Mouse (Mus musculus) myocyte (in vitro differentiated cells): ENCODE data around the gene Npas2. TPM values are rescaled to one million over a fixed set of nuclear protein-coding genes. Genes with fewer than 3 reads are reported as not detected.
A peak's percentile ranks its signal among the peaks of the same experiment; 100 is the strongest.

Experiments used
- H3K27me3 ChIP-seq: one replicate; pipeline ENCODE4 v1.6.1; 2011; ENCODE audit not compliant: control insufficient read depth, insufficient read depth, insufficient read length
- H3K36me3 ChIP-seq: one replicate; pipeline ENCODE4 v1.6.1; 2011; ENCODE audit not compliant: control insufficient read depth, insufficient read depth
- H3K4me2 ChIP-seq: one replicate; pipeline ENCODE4 v1.6.1; 2011; ENCODE audit warnings: low read depth, control low read depth
- H3K4me3 ChIP-seq: one replicate; pipeline ENCODE4 v1.5.1; 2011; ENCODE audit warnings: mild to moderate bottlenecking, control low read depth, moderate library complexity
- H3K79me2 ChIP-seq: one replicate; pipeline ENCODE4 v1.6.1; 2011; ENCODE audit not compliant: control insufficient read depth, insufficient read depth
- H3ac ChIP-seq: one replicate; pipeline ENCODE4 v1.6.1; 2011; ENCODE audit not compliant: control insufficient read depth, insufficient read length
- CEBPB ChIP-seq: IDR thresholded peaks from 2 replicates; pipeline ENCODE4 v1.6.1; 2011; ENCODE audit warnings: mild to moderate bottlenecking, moderate library complexity; ENCODE audit not compliant: poor library complexity, insufficient read depth, severe bottlenecking
- E2F4 ChIP-seq: IDR thresholded peaks from one replicate; pipeline ENCODE4 v1.6.1; 2011; ENCODE audit warnings: mild to moderate bottlenecking, control low read depth, moderate library complexity; ENCODE audit not compliant: insufficient read depth
- MAX ChIP-seq: IDR thresholded peaks from one replicate; pipeline ENCODE4 v1.6.1; 2011; ENCODE audit warnings: low read depth, mild to moderate bottlenecking, control low read depth
- MYOD1 ChIP-seq, 3 experiments: IDR thresholded peaks; one replicate each; pipeline ENCODE4 v1.6.1; 2011; ENCODE audit warnings: control low read depth in 2 of 3, low read depth in 2 of 3, mild to moderate bottlenecking in 2 of 3, moderate library complexity in 1 of 3; ENCODE audit not compliant: insufficient read length in 2 of 3, control insufficient read depth in 1 of 3
- MYOG ChIP-seq, 3 experiments: IDR thresholded peaks; one replicate each; pipeline ENCODE4 v1.6.1; 2011; ENCODE audit warnings: control low read depth in 2 of 3, low read depth in 2 of 3, mild to moderate bottlenecking in 2 of 3; ENCODE audit not compliant: insufficient read length in 2 of 3, control insufficient read depth in 1 of 3, insufficient read depth in 1 of 3
- POLR2A ChIP-seq: IDR thresholded peaks from one replicate; pipeline ENCODE4 v1.6.1; 2011; ENCODE audit warnings: low read depth, mild to moderate bottlenecking, control low read depth, moderate library complexity; ENCODE audit not compliant: insufficient read length
- POLR2AphosphoS2 ChIP-seq: IDR thresholded peaks from one replicate; pipeline ENCODE4 v1.6.1; 2011; ENCODE audit warnings: low read depth, control low read depth; ENCODE audit not compliant: insufficient read length
- REST ChIP-seq: IDR thresholded peaks from one replicate; pipeline ENCODE4 v1.6.1; 2011; ENCODE audit warnings: mild to moderate bottlenecking, control low read depth, moderate library complexity; ENCODE audit not compliant: insufficient read depth, insufficient read length
- SRF ChIP-seq: IDR thresholded peaks from one replicate; pipeline ENCODE4 v1.6.1; 2011; ENCODE audit warnings: low read depth; ENCODE audit not compliant: control insufficient read depth, insufficient read length
- TCF12 ChIP-seq: IDR thresholded peaks from one replicate; pipeline ENCODE4 v1.6.1; 2011; ENCODE audit warnings: mild to moderate bottlenecking, control low read depth; ENCODE audit not compliant: poor library complexity, insufficient read depth, severe bottlenecking
- TCF3 ChIP-seq: IDR thresholded peaks from one replicate; pipeline ENCODE4 v1.6.1; 2011; ENCODE audit warnings: low read depth, control low read depth; ENCODE audit not compliant: insufficient read length
- USF1 ChIP-seq: IDR thresholded peaks from one replicate; pipeline ENCODE4 v1.6.1; 2011; ENCODE audit warnings: low read depth, mild to moderate bottlenecking, control low read depth, moderate library complexity
- polyA plus RNA-seq: library from polyadenylated mRNA; unstranded; fragments of >200 nt; fragmentation: generic; extraction: Trizol; gene quantifications from one replicate; pipeline ENCODE4 v1.2.1, GENCODE M21; 2012; ENCODE audit warnings: missing spikeins

Npas2 gene
- polyA plus RNA-seq, 1 experiment = 0.01 TPM

- Histone ChIP-seq H3K36me3 (no peaks in the 10 kb centered on the region), H3K27me3 (no peaks in the 10 kb centered on the region), H3K4me3 (no peak overlapping the region), H3K79me2 (no peaks in the 10 kb centered on the region), H3ac (no peak overlapping the region), H3K4me2 (no peak overlapping the region)
- TF ChIP-seq TCF3 (no peak), REST (no peak), MYOG (IDR thresholded peaks at IDR 0.05; ENCODE audit: control insufficient read depth in 1 of 3, insufficient read depth in 1 of 3, insufficient read length in 2 of 3, low read depth in 2 of 3) (no peak), SRF (no peak), POLR2AphosphoS2 (no peak), MYOD1 (IDR thresholded peaks at IDR 0.05; ENCODE audit: control insufficient read depth in 1 of 3, insufficient read length in 2 of 3, low read depth in 2 of 3) (no peak)
These were observed 86.9 kb downstream of the Npas2 start for GRCm38 (mm10) chr1:39280391-39280790.

GRCm38 (mm10) chr1:39280989-39281875 is 87.7 kb downstream of the Npas2 start:
- Histone ChIP-seq H3K36me3 (no peaks in the 10 kb centered on the region), H3K4me3 (no peak overlapping the region), H3K27me3 (no peaks in the 10 kb centered on the region), H3K4me2 (peak overlapping the region; percentile 97), H3K79me2 (no peaks in the 10 kb centered on the region), H3ac (no peak overlapping the region)
- TF ChIP-seq POLR2AphosphoS2 (no peak), CEBPB (no peak), POLR2A (no peak), MYOG (IDR thresholded peaks at IDR 0.05; ENCODE audit: control insufficient read depth in 1 of 3, insufficient read depth in 1 of 3, insufficient read length in 2 of 3, low read depth in 2 of 3) (no peak), USF1 (no peak), TCF3 (no peak), TCF12 (no peak), MAX (no peak), E2F4 (no peak), SRF (no peak), MYOD1 (IDR thresholded peaks at IDR 0.05; ENCODE audit: control insufficient read depth in 1 of 3, insufficient read length in 2 of 3, low read depth in 2 of 3) (no peak), REST (no peak)

DNA sequence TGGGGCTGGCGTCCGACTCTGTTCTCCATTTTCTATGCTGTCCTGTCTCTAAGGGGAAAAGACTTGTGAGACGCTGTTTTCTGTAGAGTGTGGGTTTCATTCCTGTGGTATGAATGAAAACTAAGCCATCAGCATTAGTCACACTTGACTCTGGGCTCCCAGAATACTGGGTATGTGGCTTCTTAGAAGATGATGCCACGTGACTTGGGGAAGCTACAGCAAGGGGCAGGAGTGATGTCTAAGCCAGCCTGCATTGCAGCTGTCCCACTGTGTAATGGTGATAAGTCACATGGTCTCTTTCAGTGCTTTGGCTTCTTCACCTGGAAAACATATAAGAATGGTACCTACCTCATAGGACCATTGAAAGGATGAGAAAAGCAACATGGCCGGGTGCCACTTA is 88.4 kb downstream of the Npas2 start:
- Histone ChIP-seq H3K27me3 (no peaks in the 10 kb centered on the region), H3K4me2 (peak overlapping the region; percentile 97), H3K4me3 (no peak overlapping the region), H3K79me2 (no peaks in the 10 kb centered on the region), H3K36me3 (no peaks in the 10 kb centered on the region), H3ac (no peak overlapping the region)
- TF ChIP-seq MYOG (IDR thresholded peaks at IDR 0.05; ENCODE audit: control insufficient read depth in 1 of 3, insufficient read depth in 1 of 3, insufficient read length in 2 of 3, low read depth in 2 of 3) (peak; percentile 54 to 86 (median 66)), POLR2A (no peak), MAX (no peak), TCF12 (peak; percentile 39), MYOD1 (IDR thresholded peaks at IDR 0.05; ENCODE audit: control insufficient read depth in 1 of 3, insufficient read length in 2 of 3, low read depth in 2 of 3) (peak; percentile 85 to 98 (median 98)), TCF3 (peak; percentile 77), USF1 (peak; percentile 99)

- no peaks in the 10 kb centered on the region for H3K27me3 ChIP-seq
- H3ac ChIP-seq = no peak overlapping the region
- TF ChIP-seq SRF = no peak
- no peak for TF ChIP-seq MAX
- TF ChIP-seq CEBPB = 0 out of 2 replicates have a peak, but pooled peaks have one; percentile 25
- TF ChIP-seq MYOG (IDR thresholded peaks at IDR 0.05; ENCODE audit: control insufficient read depth in 1 of 3, insufficient read depth in 1 of 3, insufficient read length in 2 of 3, low read depth in 2 of 3) = peak in 2 of 3 experiments; percentile 28 to 84
- TF ChIP-seq E2F4 = no peak
- no peak for TF ChIP-seq POLR2A
- peak; percentile 68 for TF ChIP-seq USF1
- peak; percentile 53 for TF ChIP-seq TCF12
- peak; percentile 47 for TF ChIP-seq TCF3
- TF ChIP-seq MYOD1 (IDR thresholded peaks at IDR 0.05; ENCODE audit: control insufficient read depth in 1 of 3, insufficient read length in 2 of 3, low read depth in 2 of 3) = peak; percentile 20 to 85 (median 78)
- no peak for TF ChIP-seq POLR2AphosphoS2
- no peak for TF ChIP-seq REST
- no peaks in the 10 kb centered on the region for H3K36me3 ChIP-seq
- H3K4me2 ChIP-seq = peak overlapping the region; percentile 41
- no peak overlapping the region for H3K4me3 ChIP-seq
- no peaks in the 10 kb centered on the region for H3K79me2 ChIP-seq
These were observed 89.8 kb downstream of the Npas2 start for GRCm38 (mm10) chr1:39283323-39283722.

GRCm38 (mm10) chr1:39284786-39285185 is 91.3 kb downstream of the Npas2 start:
- TF ChIP-seq REST = no peak
- TF ChIP-seq CEBPB = no peak
- TF ChIP-seq MYOD1 (IDR thresholded peaks at IDR 0.05; ENCODE audit: control insufficient read depth in 1 of 3, insufficient read length in 2 of 3, low read depth in 2 of 3) = no peak
- TF ChIP-seq TCF12 = no peak
- TF ChIP-seq POLR2AphosphoS2 = no peak
- TF ChIP-seq MYOG (IDR thresholded peaks at IDR 0.05; ENCODE audit: control insufficient read depth in 1 of 3, insufficient read depth in 1 of 3, insufficient read length in 2 of 3, low read depth in 2 of 3) = no peak
- no peak for TF ChIP-seq TCF3
- TF ChIP-seq SRF = no peak
- TF ChIP-seq USF1 = no peak
- no peak for TF ChIP-seq POLR2A
- no peak overlapping the region for H3K4me3 ChIP-seq

More at GRCm38 (mm10) chr1:39284786-39285185, 91.3 kb downstream of the Npas2 start:
- Histone ChIP-seq H3K4me2 (no peak overlapping the region), H3K27me3 (no peaks in the 10 kb centered on the region), H3ac (no peak overlapping the region), H3K36me3 (no peaks in the 10 kb centered on the region), H3K79me2 (no peaks in the 10 kb centered on the region)
